Mouse (Mus musculus) inflammation-experienced regulatory T-cells, adult 6 months (primary cell): ENCODE measurements around the gene Ltb. TPM values are rescaled to one million over a fixed set of nuclear protein-coding genes. Genes with fewer than 3 reads are reported as not detected.

Source experiments
- ATAC-seq: one replicate; pipeline ENCODE4 v1.8.0; 2017
- polyA plus RNA-seq, 3 experiments: library from polyadenylated mRNA; unstranded; fragments of 100-300 nt; shearing (Covaris generic); gene quantifications; one replicate each; pipeline ENCODE4 v1.2.1; 2017

Ltb gene
- polyA plus RNA-seq, result 100 to 1,000 TPM; 112 to 242 (median 186) TPM

GRCm38 (mm10) chr17:35193881-35194843 lies at the start of gene Ltb:
Ltb (plus strand) TSS chr17:35194439.
- ATAC-seq, result peak; percentile 60

GRCm38 (mm10) chr17:35146139-35146538 lies 48.1 kb upstream of the Ltb start:
- ATAC-seq, result no peak

- ATAC-seq, result no peak
Measured at GRCm38 (mm10) chr17:35147348-35147747, 46.9 kb upstream of the Ltb start.

DNA sequence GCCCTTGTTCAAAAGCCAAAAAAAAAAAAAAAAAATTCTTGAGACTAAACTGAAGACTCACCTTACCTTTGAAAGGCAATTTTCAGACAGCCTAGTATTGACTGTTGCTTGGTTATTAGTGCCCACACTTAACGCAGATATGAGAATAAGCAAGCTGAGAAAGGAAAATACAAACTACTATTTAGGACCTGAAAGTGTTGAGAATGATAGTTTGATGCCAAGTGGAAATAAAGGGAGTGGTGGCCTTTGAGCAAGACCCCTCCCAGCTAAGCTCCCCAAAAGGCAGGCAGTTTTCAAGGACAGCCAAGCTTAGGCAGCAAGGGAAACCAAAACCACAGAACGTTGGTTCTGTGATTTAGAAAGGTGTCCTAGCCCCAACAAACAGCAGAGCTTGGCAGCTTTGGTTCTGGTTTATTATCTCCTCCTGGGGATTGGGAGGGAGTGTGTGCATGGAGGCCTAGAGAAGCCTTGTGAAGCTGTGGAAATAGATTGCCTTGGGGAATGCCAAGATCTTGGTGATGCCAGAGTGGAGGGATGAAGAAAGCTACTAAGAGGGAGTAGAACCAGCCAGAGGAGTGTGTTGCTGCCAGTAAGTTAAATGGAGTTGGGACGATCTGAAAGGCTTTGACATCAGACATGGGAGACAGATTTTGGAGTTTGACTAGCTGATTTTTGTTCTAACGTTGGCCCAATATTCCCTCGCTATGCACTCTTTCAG lies 46.2 kb upstream of the Ltb start:
- ATAC-seq, result no peak

DNA sequence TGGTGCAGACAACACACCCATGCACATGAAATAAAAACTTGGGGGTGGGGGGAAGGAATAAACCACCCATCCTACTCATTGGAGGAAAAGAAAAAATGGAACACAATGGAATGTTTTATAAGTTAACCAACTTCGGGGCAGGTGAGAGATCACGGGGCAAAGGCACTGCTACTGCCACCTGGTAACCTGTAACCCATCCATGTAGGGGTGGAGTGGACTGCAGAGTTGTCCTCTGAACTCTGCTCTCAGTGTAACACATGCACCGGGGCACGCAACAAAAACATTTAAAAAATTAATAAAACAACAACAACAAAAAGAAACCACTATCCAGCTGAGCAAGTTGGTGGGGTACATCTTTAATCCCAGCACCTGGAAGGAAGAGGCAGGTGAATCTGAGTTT lies 42.1 kb upstream of the Ltb start:
- ATAC-seq, result no peak

DNA sequence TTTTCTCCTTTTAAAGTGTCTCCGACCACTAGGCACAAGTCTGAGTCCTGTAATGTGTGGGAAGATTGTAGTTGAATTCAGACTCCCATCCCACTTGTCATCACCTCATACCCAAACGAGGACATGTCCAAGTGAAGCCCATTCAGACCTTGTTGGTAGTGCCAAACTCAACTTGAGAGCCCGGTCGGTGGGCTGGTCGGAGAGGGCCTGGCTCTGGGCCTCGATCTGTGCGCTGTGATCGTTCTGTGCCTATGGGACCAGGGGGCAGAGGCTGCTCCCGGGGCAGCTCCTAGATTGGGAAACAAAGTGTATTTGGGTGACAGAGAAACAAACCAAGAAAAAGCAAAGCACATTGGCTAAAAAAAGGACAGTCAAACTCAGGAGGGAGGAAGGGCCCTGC lies 41.2 kb upstream of the Ltb start:
- no peak for ATAC-seq

DNA sequence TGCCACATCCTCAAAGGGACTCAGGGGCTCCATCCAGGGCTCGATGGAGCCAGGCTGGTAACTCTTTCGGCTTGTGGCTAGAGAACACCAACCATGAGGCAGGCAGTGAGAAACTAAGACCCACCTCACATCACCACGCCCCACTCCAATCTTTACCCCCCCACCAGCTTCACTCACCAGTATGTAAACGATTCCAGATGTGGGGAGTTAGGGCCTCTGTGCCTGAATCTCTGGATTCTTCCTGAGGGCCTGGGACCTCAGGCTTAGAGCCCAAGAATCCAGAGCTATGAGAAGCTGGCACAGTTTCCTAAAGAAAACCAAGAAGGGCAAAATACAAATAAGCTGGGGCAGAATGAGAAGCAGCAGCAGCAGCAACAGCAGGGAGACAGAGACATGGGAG lies 40.3 kb upstream of the Ltb start:
- ATAC-seq, result no peak

DNA sequence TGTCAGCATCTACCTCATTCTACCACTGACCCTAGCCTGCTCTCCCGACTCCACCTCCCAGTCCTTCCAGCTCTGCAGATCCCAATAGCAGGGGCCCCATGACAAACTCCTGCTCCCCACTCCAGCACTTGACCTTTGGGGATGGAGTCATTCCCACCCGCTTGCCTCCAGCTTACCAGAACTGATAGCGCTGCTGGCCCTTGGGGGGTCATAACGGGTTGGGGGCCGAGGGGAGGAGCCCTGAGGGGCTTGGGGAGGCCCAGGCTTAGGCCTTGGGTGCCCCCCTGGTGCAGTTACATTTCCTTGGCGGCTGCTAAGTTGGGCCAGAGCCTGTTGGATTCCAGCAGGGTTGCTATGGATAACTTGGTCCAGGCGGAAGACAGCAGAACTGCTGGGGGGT lies 39.6 kb upstream of the Ltb start:
- ATAC-seq, result no peak

DNA sequence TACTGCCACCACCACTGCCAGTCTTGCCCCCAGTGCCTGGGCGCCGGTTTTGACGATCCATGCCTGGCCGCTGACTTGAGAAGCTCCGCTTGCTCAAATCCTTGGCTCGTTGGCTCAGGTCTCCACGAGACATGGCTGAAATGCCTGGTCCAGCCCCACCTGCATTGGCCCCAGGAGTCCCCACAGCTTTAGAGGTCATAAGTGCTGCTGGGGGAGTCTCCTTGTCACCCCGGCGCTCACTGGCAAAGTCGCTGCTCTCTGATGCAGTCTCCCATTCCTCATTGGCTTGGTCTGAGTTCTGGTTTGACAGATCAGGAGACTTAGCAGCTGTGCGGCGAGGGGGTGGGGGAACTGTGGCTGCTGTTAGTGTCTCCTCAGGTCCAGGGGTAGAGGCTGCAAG lies 38.8 kb upstream of the Ltb start:
- ATAC-seq, result no peak

GRCm38 (mm10) chr17:35156461-35157200 lies 37.6 kb upstream of the Ltb start:
- no peak for ATAC-seq

DNA sequence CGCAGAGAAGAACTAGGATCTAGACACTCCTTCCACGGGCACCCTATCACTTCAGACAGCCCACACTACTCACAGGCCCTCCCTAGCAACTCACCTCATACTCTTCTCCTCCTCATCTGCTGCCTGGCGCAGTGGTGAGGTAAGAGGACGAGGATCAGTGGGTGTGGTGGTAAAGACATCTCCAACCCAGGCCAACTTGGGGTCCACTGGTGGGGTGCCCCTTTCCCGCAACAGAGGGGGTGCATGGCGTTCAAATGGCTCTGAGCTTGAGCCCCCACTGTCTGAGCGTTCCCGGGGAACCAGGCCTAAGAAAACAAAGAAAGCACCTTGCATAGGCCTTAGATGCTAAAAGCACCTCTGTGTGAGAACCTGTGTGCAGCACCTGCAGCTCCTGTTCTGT lies 37.0 kb upstream of the Ltb start:
- no peak for ATAC-seq

GRCm38 (mm10) chr17:35157661-35158175 lies 36.5 kb upstream of the Ltb start:
- ATAC-seq, result no peak

DNA sequence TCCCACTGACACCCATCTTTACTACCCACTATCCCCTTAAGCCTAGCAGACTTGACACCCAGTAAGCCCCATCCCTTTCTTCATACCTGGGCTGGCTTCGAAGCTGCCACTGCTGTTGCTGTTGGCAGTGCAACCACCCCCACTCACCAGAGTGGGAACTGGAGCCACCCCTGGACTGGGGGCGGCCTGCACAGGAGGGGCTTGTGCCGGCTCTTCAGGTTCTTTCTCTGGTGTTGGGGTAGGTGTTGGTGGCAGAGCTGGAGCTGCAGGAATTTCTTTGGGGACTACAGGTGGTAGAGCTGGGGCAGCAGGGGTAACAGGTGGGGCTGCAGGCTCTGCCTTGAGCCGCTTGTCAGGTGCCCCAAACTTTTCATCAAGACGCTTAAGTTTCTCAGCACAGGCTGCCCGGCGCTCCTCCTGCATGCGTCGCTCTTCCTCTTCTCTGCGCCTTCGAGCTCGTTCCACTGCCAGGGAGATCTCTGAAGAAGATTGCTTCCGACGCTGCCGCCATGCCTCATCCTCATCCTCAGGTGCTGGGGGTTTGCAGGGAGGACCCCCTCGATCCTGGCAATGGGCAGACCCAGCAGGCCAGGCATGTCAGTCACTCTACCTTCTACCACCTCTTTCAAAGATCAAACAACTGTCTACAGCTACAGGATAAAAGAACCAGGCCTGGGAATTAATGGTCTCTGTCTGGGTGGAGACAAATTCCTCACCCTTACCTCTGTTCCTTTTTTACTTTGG lies 35.2 kb upstream of the Ltb start:
- no peak for ATAC-seq

GRCm38 (mm10) chr17:35159638-35160037 lies 34.6 kb upstream of the Ltb start:
- ATAC-seq, result no peak

DNA sequence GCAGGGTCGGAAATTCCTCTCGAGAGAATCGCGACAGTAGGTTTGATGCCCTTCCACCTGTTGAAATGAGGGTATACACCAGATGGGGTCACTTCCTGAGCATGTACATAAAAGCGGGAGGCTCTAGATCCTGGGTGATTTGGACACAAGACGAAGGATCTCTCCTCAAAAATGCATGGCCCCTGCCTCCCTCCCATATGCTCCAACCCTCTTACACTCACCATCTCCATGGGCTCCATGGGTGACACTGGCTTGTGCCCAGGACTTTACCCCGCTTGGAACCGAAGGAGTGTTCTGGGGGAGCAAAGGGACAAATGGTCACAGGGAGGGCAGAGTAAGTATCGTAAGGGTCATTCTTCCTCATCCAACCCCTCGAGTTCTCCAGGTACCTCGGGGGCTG lies 32.8 kb upstream of the Ltb start:
- ATAC-seq, result no peak

- ATAC-seq, result no peak
Measured at GRCm38 (mm10) chr17:35162121-35162520, 32.1 kb upstream of the Ltb start.

GRCm38 (mm10) chr17:35162730-35163129 lies 31.5 kb upstream of the Ltb start:
- ATAC-seq, result no peak

DNA sequence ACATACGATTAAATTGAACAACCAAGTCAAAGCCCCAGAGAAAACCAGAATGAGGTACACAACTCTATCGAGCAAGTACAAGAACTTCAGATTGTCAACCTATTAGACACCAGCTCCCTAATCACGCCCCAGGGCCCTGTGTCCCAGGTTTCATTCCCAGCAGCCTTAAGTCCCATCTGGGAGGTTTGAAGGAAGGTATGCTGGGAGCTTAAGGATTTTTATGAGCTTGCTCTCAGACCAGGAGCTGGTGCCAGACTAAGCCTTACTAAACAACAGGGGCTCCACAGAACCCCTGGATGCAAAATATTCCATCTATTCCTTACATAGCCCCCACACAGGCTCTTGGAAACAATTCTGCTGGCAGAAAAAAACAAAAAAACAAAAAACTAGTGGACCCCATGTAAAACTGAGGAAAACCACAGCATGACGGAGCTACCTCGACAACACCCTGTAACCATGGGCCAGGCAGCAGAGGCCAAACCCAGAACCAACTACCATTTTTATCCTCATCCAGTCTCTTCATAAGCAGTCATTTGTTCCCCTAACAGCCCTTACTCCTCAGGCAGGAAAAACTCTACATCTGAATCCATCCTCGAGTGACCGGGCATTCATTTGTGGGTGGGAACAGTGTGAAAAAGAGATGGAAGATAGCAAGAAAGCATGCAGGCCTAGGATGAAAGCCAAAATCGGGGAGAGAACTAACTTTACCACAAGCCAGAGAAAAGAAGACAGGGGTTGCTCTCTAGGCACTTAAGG lies 30.7 kb upstream of the Ltb start:
- ATAC-seq, result no peak

- ATAC-seq, result no peak
Measured at GRCm38 (mm10) chr17:35164218-35164567, 30.0 kb upstream of the Ltb start.

- ATAC-seq, result peak; percentile 91
Measured at GRCm38 (mm10) chr17:35164568-35165450, 29.4 kb upstream of the Ltb start, which contains the start of gene Prrc2a. Prrc2a (minus strand) TSS chr17:35164897.
